Mouse (Mus musculus) midbrain, embryonic 14.5 days (tissue): ENCODE results near the gene Gm8094. TPM values are rescaled to one million over a fixed set of nuclear protein-coding genes. Genes with fewer than 3 reads are reported as not detected.

Experiments used
- polyA plus RNA-seq: library from polyadenylated mRNA; unstranded; fragments of >200 nt; fragmentation: Nextera tagmentation; extraction: Ambion mirVana; gene quantifications from 2 replicates; pipeline ENCODE4 v1.2.1, GENCODE M21; 2014

Gm8094 gene
- polyA plus RNA-seq, 1 experiment from 2014 or later: not detected

Other genes starting within 250 kb of the Gm8094 start
- gene Gm21977, start 223.2 kb downstream of the Gm8094 start, polyA plus RNA-seq: not detected in 2 replicates
- not detected in 2 replicates for gene Gm8082, start 83.0 kb downstream of the Gm8094 start, polyA plus RNA-seq
- not detected in 2 replicates for gene Gm10376, start 61.0 kb downstream of the Gm8094 start, polyA plus RNA-seq
- gene Gm8104, start 24.0 kb upstream of the Gm8094 start, polyA plus RNA-seq: not detected in 2 replicates
- not detected in 2 replicates for gene Gm7233, start 103.2 kb upstream of the Gm8094 start, polyA plus RNA-seq
- not detected in 2 replicates for gene Gm8122, start 158.7 kb upstream of the Gm8094 start, polyA plus RNA-seq
- gene Gm8126, start 182.0 kb upstream of the Gm8094 start, polyA plus RNA-seq: not detected in 2 replicates
- gene Gm9732, start 198.4 kb upstream of the Gm8094 start, polyA plus RNA-seq: not detected in 2 replicates
- not detected in 2 replicates for gene Gm8127, start 217.2 kb upstream of the Gm8094 start, polyA plus RNA-seq